Mouse (Mus musculus) testis, adult 2 months (tissue): ENCODE data around the gene Avil. TPM values are rescaled to one million over a fixed set of nuclear protein-coding genes. Genes with fewer than 3 reads are reported as not detected.
A peak's percentile ranks its signal among the peaks of the same experiment; 100 is the strongest.

Experiments used
- H3K27ac ChIP-seq: fragments of 200-500 bp; 2 replicates; pipeline ENCODE4 v1.5.1; 2012; ENCODE audit warnings: low read depth, low read length; ENCODE audit not compliant: control insufficient read depth, insufficient read depth
- H3K27me3 ChIP-seq: fragments of 200-500 bp; 2 replicates; pipeline ENCODE4 v1.6.1; 2012; ENCODE audit warnings: mild to moderate bottlenecking, low read length, moderate library complexity; ENCODE audit not compliant: control insufficient read depth, insufficient read depth
- H3K36me3 ChIP-seq: fragments of 200-500 bp; 2 replicates; pipeline ENCODE4 v1.6.1; 2012; ENCODE audit warnings: mild to moderate bottlenecking, low read length; ENCODE audit not compliant: control insufficient read depth, insufficient read depth
- H3K4me1 ChIP-seq: fragments of 200-500 bp; 2 replicates; pipeline ENCODE4 v1.6.1; 2012; ENCODE audit warnings: low read length; ENCODE audit not compliant: control insufficient read depth, insufficient read depth
- H3K4me3 ChIP-seq: fragments of 200-500 bp; 2 replicates; pipeline ENCODE4 v1.5.1; 2012; ENCODE audit warnings: low read depth, mild to moderate bottlenecking, low read length, moderate library complexity, mixed read lengths; ENCODE audit not compliant: control insufficient read depth
- CTCF ChIP-seq: fragments of 200-500 bp; IDR thresholded peaks from 2 replicates; pipeline ENCODE4 v1.5.1; 2012; ENCODE audit warnings: low read depth, mild to moderate bottlenecking, inconsistent platforms, low read length, moderate library complexity; ENCODE audit not compliant: control insufficient read depth, insufficient read depth, insufficient replicate concordance
- POLR2A ChIP-seq: fragments of 200-500 bp; IDR thresholded peaks from 2 replicates; pipeline ENCODE4 v1.6.1; 2012; ENCODE audit warnings: low read depth, mild to moderate bottlenecking, inconsistent platforms, low read length, moderate library complexity; ENCODE audit not compliant: control insufficient read depth
- polyA plus RNA-seq: library from polyadenylated mRNA; depleted of rRNA; stranded (reverse); fragments of >200 nt; gene quantifications from 2 replicates; pipeline ENCODE4 v1.2.3, GENCODE M21; 2012

Avil gene
- polyA plus RNA-seq, 1 experiment, result 0.04 TPM

DNA sequence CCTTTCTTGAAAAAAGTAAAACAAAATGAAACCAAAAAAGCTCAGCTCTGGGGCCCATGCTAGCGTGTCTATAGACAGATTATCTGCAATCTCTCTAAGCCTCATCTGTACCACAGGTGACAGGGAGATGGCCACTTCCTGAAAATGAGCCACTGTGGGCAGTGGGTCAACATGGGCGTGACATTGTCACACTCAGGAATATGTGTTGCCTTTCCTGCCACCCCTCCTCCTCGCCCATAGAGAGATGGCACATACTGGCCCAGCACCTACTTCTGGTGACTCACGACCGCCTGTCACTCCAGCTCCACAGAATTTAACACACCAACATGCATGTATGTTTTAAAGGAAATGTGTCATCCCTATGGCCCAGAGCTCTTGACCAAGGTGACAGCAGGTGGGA, 2.3 kb downstream of the Avil start:
- TF ChIP-seq CTCF, result no peak
- Histone ChIP-seq H3K4me1 (no peaks in the 10 kb centered on the region), H3K27ac (no peak overlapping the region), H3K27me3 (no peaks in the 10 kb centered on the region), H3K4me3 (no peak overlapping the region), H3K36me3 (no peaks in the 10 kb centered on the region)

DNA sequence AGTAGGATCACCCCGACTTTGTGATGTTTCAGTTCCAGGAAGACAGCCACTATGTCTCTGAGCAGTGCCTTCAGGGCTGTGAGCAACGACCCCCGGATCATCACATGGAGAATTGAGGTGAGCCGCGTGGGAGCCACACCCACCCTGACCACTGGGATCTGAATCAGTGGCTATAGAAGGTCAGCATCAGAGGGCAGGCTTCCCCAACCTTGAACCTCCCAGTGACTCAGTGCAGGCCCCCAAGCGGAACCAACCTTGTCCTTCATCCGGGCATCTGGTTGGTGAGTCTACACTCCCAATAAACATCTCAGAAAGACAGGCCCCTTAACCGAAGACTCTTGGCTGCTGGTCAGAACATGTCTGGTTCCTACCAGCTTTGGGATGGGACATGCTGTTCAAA, 2.8 kb downstream of the Avil start:
- H3K36me3 ChIP-seq, result no peaks in the 10 kb centered on the region
- no peak overlapping the region for H3K4me3 ChIP-seq
- H3K4me1 ChIP-seq, result no peaks in the 10 kb centered on the region
- no peaks in the 10 kb centered on the region for H3K27me3 ChIP-seq
- TF ChIP-seq CTCF (no peak), POLR2A (no peak)
- H3K27ac ChIP-seq, result no peak overlapping the region

DNA sequence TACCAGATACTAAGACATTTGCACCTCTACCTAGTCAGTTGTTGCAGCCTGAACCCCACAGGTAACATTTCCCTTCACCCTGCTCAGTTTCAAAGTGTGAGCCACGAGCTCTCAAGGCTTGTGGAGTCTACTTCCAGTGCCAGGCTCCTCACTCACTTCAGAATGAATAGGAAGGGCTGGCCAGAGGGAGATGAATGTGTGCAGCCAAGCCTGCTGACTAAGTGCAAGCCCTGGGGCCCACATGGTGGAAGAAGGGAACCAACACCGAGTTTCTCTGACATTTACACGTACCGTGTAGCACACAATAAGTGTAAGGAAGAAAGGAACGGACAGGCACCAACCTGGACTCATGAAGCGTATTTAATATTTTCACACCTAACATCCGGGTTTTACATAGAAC, 3.3 kb downstream of the Avil start:
- TF ChIP-seq CTCF, result no peak
- H3K27me3 ChIP-seq, result no peaks in the 10 kb centered on the region
- H3K27ac ChIP-seq, result no peak overlapping the region

DNA sequence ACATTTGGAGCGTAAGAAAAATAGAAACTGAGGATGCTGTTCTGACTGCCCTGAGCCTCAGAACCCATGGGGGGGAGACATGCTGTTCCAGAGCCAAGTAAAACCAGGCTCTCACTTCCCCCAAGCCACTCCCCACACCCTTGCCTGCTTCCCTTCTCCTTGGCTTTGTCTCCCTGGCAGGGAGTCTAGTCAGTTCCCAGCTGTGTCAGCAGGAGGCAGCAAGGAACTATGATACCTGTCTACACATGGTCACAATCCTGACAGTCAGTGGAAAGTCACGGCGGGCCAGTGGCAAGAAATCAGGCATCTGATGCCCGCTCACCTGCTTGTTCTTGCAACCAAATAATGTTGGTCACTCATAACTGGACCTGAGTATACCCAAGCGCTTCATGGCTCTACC, 16.0 kb downstream of the Avil start:
- TF ChIP-seq CTCF, result peak; percentile 9; the same call in 1 of the 2 replicates
- TF ChIP-seq POLR2A, result no peak
- H3K27ac ChIP-seq, result no peak overlapping the region
- no peaks in the 10 kb centered on the region for H3K4me1 ChIP-seq
- no peak overlapping the region for H3K4me3 ChIP-seq
- no peaks in the 10 kb centered on the region for H3K27me3 ChIP-seq
- H3K36me3 ChIP-seq, result no peaks in the 10 kb centered on the region

More for the DNA sequence above, 3.3 kb downstream of the Avil start:
- Histone ChIP-seq H3K4me3 (no peak overlapping the region), H3K4me1 (no peaks in the 10 kb centered on the region), H3K36me3 (no peaks in the 10 kb centered on the region)

DNA sequence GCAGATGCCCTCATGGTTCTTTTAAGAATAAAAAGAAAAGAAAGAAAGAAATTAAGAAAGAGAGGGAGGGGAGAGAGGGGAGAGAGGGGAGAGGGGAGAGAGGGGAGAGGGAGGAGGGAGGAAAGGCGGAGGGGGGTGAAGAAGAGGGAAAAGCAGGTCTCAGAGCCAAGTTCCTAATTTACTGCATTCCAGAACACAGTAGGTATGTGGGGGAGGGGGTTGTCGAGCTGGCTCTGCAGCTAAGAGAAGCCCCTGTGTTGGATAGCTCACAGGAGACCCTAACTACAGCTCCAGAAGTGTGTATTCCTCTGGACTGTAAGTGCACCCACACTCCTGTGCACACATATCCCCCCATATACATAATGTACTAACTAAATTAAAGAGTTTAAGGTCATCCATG, 16.6 kb downstream of the Avil start:
- no peak overlapping the region for H3K4me3 ChIP-seq
- no peak overlapping the region for H3K27ac ChIP-seq
- H3K36me3 ChIP-seq, result no peaks in the 10 kb centered on the region
- TF ChIP-seq CTCF (no peak), POLR2A (no peak)
- H3K4me1 ChIP-seq, result no peaks in the 10 kb centered on the region
- no peaks in the 10 kb centered on the region for H3K27me3 ChIP-seq

DNA sequence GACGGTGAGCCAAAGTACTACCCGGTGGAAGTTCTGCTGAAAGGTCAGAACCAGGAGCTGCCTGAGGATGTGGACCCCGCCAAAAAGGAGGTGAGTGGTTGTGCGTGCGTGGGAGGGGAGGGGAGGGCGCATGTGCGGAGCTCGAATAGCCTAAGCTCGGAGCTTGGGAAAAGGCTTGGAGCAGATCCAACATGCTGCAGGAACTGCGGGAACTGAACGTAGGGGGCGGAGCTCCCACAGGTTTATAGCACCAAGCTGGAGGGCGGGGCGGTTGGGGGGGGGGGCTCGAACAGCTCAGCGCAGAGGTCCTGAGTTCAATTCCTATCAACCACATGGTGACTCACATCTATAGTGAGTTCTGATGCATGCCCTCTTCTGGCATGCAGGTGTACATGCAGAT, 17.9 kb downstream of the Avil start:
- no peaks in the 10 kb centered on the region for H3K36me3 ChIP-seq
- H3K27me3 ChIP-seq, result no peaks in the 10 kb centered on the region
- H3K4me1 ChIP-seq, result no peaks in the 10 kb centered on the region
- H3K27ac ChIP-seq, result no peak overlapping the region
- TF ChIP-seq CTCF (no peak), POLR2A (no peak)
- H3K4me3 ChIP-seq, result no peak overlapping the region

DNA sequence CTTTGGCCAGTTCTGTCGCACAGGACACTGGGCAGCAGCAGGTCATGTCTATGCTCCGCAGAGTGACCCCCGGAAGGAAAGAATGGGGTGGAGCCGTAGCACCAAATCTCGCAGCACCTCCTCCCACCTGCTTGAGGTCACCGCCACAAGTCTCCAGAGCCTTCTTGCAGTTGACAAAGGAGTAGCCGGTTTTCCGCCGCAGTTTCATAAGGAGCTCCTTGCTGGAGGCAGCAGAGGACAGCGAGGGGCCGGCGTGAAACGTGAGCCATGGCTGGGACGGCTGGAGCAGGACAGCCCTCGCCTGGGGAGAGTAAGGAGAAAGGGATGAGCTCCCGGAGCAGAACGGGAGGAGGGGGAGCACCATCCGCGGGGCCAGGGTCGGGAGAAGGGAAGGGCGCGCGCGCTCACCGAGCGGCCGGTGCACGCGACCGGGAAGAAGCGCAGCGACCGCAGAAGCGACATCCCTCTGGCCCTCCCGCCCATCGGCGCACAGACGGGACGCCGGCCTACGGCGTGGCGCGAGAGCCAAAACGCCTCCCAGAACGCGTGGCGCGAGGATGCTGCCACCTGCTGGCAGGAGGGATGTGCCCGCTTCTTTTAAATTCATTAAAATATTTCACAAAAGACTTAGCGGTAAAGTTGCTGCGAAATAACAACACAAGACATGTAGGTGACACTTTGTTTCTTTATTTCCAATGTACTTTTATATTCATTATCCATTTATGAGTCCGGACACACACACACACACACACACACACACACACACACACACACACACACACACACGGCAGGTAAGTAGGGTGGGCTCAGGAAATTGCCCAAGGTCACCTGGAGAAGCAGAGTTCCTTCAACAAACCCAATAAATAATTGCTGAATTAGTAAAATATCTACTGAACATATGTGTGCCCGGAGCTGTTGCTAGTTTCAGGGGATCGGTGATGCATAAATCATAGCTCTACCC, 30.1 kb downstream of the Avil start, which contains the start of gene Tsfm:
Gene Tsfm (minus strand): TSS at position 505 of the 961 bp plus-strand sequence.
- peak; percentile 93 for TF ChIP-seq CTCF
- peak; percentile 66 for TF ChIP-seq POLR2A

More for the DNA sequence above, 30.1 kb downstream of the Avil start, which contains the start of gene Tsfm:
- Histone ChIP-seq H3K4me3 (peak within 1 kb of the TSS; percentile 90), H3K27ac (peak within 1 kb of the TSS; percentile 63), H3K36me3 (no peaks in the 10 kb centered on the region), H3K4me1 (peaks cover 14% of the 10 kb centered on the region), H3K27me3 (no peaks in the 10 kb centered on the region)
